Mouse (Mus musculus) embryonic facial prominence, embryonic 10.5 days (tissue): Measurements from ENCODE around the gene Canx. TPM values are rescaled to one million over a fixed set of nuclear protein-coding genes. Genes with fewer than 3 reads are reported as not detected.

ENCODE experiments used
- DNase-seq: peaks from one replicate; pipeline ENCODE4 v3.0.0-alpha.2; 2017; ENCODE audit warnings: low spot score
- H3K27ac ChIP-seq: fragments of 300-500 bp; sonication (generic); replicated peaks from 2 replicates; pipeline ENCODE4 v1.5.1; 2016; ENCODE audit warnings: mild to moderate bottlenecking
- H3K27me3 ChIP-seq: fragments of 300-500 bp; sonication (generic); replicated peaks from 2 replicates; pipeline ENCODE4 v1.6.1; 2016; ENCODE audit warnings: low read depth, mild to moderate bottlenecking; ENCODE audit not compliant: poor library complexity, severe bottlenecking
- H3K36me3 ChIP-seq: fragments of 300-500 bp; sonication (generic); replicated peaks from 2 replicates; pipeline ENCODE4 v1.6.1; 2016; ENCODE audit warnings: mild to moderate bottlenecking, moderate library complexity
- H3K4me1 ChIP-seq: fragments of 300-500 bp; sonication (generic); 2 replicates; pipeline ENCODE4 v1.6.1; 2016
- H3K4me3 ChIP-seq: fragments of 300-500 bp; sonication (generic); 2 replicates; pipeline ENCODE4 v1.5.1; 2016; ENCODE audit warnings: mild to moderate bottlenecking, moderate library complexity
- H3K9me3 ChIP-seq: fragments of 300-500 bp; sonication (generic); 2 replicates; pipeline ENCODE4 v1.6.1; 2016; ENCODE audit warnings: mild to moderate bottlenecking
- WGBS: fragments of 180-500 bp; shearing (Covaris S2); methylation state at CpG from one replicate; pipeline ENCODE4 v1.1.7; 2016; 5-methylcytosine and 5-hydroxymethylcytosine counted together
- polyA plus RNA-seq: library from polyadenylated mRNA; unstranded; fragments of >200 nt; fragmentation: Nextera tagmentation; extraction: Ambion mirVana; gene quantifications from 2 replicates; pipeline ENCODE4 v1.2.1, GENCODE M21; 2016

The Canx gene
- polyA plus RNA-seq, 1 experiment from 2014 or later: 318 TPM

DNA sequence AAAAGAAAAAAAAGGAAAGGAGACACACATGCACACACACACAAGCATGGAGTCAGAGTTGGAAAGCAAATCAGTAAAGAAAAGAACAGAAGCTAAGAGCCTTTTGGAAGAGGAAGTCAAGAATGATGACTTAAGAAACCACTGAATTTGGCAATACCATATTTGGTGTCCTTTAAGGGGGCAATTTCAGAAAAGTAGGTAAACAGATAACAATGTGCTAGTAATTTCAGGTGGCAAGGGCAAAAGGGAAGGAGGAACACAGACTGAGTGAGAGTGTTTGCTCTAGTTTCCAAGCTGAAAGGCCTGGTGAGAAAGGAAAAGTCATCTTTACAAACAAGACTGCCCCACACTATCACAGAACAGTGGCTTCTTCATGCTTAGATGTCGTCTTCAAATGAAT, 39.0 kb downstream of the Canx start:
- peaks cover 62% of the 10 kb centered on the region for H3K36me3 ChIP-seq
- no peaks in the 10 kb centered on the region for H3K9me3 ChIP-seq

DNA sequence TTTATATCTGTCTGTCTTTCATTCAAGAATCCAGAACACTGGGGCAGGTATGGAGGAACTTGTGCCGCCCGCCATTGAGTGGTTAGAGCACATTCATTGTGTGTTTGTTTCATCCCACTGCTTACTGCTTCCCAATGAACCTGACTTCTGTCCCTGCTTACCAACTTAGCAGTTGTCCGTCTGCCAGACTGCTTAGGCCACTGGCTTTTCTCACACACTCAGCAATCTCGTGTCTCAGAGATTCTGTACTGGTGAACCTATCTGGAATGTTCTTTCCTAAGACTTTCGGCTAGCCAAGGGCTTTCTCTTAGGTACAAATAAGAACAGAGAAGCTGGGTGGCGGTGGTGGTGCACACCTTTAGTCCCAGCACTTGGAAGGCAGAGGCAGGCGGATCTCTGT, 39.8 kb downstream of the Canx start:
- no peaks in the 10 kb centered on the region for H3K9me3 ChIP-seq
- DNase-seq: no peak
- 92% methylated on average over 7 of the region's 7 CpGs for WGBS
- peaks cover 18% of the 10 kb centered on the region for H3K4me1 ChIP-seq
- H3K36me3 ChIP-seq: peaks cover 69% of the 10 kb centered on the region
- no peak overlapping the region for H3K4me3 ChIP-seq
- H3K27ac ChIP-seq: no peak overlapping the region
- no peaks in the 10 kb centered on the region for H3K27me3 ChIP-seq

More for the DNA sequence above, 39.0 kb downstream of the Canx start:
- Histone ChIP-seq H3K4me3 (no peak overlapping the region), H3K27ac (no peak overlapping the region), H3K4me1 (peaks cover 18% of the 10 kb centered on the region), H3K27me3 (no peaks in the 10 kb centered on the region)
- no peak for DNase-seq
- 91% methylated on average over 1 of the region's 1 CpGs for WGBS

DNA sequence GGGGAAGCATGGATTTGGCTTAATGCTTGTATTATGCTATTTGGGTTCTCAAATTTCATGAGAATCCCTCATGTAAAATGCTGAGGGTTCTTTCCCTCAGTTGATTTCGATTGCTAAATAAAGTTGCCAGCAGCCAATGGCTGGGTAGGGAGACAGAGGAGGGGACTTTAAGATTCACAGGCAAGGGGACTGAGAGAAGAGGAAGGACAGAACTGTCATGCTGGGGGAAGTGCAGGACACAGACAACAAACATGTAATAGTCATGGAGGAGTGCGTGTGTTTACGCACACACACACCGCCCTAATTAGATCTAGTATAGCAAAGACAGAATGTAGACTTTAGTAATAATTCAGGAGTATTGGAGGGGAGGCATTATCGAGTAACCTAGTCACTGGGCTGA, 40.2 kb downstream of the Canx start:
- no peak for DNase-seq
- no peak overlapping the region for H3K27ac ChIP-seq
- H3K9me3 ChIP-seq: no peaks in the 10 kb centered on the region
- no peak overlapping the region for H3K4me3 ChIP-seq
- no peaks in the 10 kb centered on the region for H3K27me3 ChIP-seq
- H3K36me3 ChIP-seq: peaks cover 73% of the 10 kb centered on the region
- peaks cover 14% of the 10 kb centered on the region for H3K4me1 ChIP-seq
- WGBS: 92% methylated on average over 5 of the region's 5 CpGs

DNA sequence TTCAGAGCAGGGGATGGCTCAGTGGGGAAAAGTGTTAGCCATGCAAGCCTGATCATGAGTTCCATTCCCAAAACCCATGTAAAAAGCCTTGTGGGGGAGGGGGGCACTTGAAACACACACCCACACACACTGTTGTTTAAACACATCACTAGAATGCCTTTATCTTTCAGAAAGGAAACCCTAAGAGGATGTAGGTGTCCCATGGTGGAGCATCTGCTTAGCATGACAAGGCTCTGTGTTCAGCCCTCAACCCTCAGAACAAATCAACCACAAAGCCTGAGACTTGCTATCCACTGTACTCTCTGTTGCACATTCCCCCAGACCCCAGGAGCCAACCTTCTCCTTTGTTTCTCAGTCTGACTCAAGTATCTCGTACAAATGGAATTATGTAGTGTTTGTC, 45.4 kb downstream of the Canx start:
- Histone ChIP-seq H3K36me3 (peaks cover 59% of the 10 kb centered on the region), H3K4me1 (peaks cover 5% of the 10 kb centered on the region; the same call in 1 of the 2 replicates), H3K27ac (no peak overlapping the region), H3K9me3 (no peaks in the 10 kb centered on the region), H3K4me3 (no peak overlapping the region), H3K27me3 (no peaks in the 10 kb centered on the region)
- 87% methylated on average over 1 of the region's 1 CpGs for WGBS
- DNase-seq: no peak

DNA sequence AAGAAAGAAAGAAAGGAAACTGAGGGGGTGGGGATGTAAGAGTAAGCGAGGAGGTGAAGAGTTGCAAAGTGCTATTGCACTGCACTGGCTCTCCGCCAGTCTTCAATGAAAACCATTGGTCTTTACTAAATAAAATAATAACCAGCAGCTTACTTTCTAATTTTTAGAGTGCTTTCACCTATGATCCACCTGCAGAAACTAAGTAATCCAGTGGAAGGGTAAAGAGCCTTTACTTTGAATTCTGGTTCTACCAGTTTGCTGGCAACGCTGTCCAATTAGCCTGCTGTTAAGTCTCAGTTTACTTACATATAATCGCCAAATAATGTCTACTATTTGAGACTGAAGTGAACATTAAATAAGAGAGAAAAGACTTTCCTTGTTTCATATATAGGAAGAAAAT, 46.5 kb downstream of the Canx start:
- H3K4me1 ChIP-seq: peaks cover 5% of the 10 kb centered on the region; the same call in 1 of the 2 replicates
- H3K27me3 ChIP-seq: no peaks in the 10 kb centered on the region
- H3K4me3 ChIP-seq: no peak overlapping the region
- H3K9me3 ChIP-seq: no peaks in the 10 kb centered on the region
- no peak overlapping the region for H3K27ac ChIP-seq
- DNase-seq: no peak
- WGBS: 88% methylated on average over 4 of the region's 4 CpGs
- H3K36me3 ChIP-seq: peaks cover 64% of the 10 kb centered on the region

DNA sequence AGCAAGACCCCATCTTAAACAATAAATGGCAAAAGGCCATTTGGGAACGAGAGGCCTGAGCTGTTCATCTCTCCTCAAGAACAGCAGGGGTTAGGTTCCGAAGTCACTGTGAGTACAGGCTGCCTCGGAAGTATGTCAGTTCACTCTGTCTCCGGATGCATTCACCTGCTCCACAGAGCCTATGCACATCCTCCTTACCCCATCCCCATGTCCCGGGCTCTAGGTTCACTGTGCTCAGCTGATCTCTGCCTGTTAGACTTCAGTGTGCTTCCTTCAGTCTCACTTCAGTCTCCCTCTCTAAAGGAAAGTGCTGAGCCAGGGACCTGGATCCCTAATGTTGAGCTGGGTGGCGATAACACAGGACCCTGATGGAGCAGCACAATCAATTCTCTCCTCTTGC, 47.8 kb downstream of the Canx start:
- DNase-seq: no peak
- Histone ChIP-seq H3K27me3 (no peaks in the 10 kb centered on the region), H3K4me3 (no peak overlapping the region), H3K36me3 (peaks cover 62% of the 10 kb centered on the region), H3K4me1 (peaks cover 5% of the 10 kb centered on the region; the same call in 1 of the 2 replicates), H3K27ac (no peak overlapping the region), H3K9me3 (no peaks in the 10 kb centered on the region)
- 92% methylated on average over 6 of the region's 6 CpGs for WGBS

DNA sequence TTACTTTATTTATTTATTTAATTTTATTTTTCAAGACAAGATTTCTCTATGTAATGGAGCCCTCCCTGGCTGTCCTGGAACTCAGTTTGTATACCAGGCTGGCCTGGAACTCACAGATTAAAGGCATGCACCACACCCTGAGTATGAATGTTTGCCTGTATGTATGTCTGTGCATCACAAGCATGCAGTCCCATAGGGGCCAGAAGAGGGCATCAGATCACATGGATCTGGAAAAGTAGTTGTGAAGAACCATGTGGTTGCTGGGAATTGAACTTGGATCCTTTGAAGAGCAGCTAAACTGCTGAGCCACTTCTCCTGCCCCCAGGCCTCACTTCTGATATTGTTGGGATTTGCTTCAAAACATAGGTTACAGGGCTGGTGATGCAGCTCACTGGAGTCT, 48.4 kb downstream of the Canx start:
- Histone ChIP-seq H3K4me1 (peaks cover 5% of the 10 kb centered on the region; the same call in 1 of the 2 replicates), H3K9me3 (no peaks in the 10 kb centered on the region), H3K27me3 (no peaks in the 10 kb centered on the region), H3K36me3 (peaks cover 65% of the 10 kb centered on the region), H3K4me3 (no peak overlapping the region), H3K27ac (no peak overlapping the region)
- no peak for DNase-seq

DNA sequence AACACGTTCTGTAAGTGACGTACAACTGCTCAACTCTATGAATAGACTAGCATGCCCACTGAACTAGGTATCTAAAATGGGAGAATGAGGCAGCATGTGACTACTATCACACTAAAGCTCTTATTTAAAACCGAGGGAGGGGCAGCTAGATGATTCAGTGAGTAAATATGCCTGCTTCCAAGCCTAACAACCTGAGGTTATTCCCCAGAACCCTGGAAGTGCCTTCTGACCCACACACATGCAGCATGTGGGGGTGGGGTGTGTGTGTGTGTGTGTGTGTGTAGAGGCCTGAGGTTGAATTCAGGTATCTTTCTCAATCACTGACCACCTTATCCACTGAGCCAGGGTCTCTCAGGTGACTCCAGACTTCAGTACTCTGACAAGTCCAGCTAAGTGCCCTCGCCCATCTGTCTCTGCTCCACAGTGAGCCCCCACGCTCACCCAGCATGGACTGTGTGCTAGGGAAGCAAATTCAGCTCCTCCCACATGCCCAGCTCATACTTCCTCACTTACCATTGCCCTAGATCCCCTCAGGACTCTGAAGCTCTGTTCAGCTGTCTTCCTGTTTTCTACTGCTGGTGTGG, 49.8 kb downstream of the Canx start:
- no peaks in the 10 kb centered on the region for H3K9me3 ChIP-seq
- H3K27me3 ChIP-seq: no peaks in the 10 kb centered on the region
- DNase-seq: no peak
- no peak overlapping the region for H3K27ac ChIP-seq
- WGBS: 89% methylated on average over 5 of the region's 5 CpGs
- peaks cover 64% of the 10 kb centered on the region for H3K36me3 ChIP-seq
- no peak overlapping the region for H3K4me3 ChIP-seq
- peaks cover 5% of the 10 kb centered on the region; the same call in 1 of the 2 replicates for H3K4me1 ChIP-seq

DNA sequence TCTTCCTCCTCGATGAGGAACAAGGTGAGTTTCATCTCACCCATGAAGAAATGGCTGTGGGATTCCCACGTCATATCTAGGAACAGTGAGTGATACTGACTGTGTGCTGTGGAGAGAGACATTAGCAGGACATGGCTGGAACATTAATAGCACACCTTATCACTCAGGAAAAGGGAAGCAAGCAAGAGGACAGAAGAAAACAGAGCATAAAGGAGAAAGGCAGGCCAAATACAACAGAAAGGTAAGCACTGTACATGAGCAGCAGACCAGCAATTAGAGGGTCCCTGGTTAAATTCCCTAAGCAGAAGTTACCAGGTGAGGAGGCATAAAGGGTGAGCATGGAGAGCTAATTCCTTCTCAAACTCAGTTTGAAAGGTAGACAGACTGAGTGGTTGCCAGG, 50.4 kb downstream of the Canx start:
- no peaks in the 10 kb centered on the region for H3K9me3 ChIP-seq
- H3K27ac ChIP-seq: no peak overlapping the region
- DNase-seq: no peak
- 92% methylated on average over 2 of the region's 2 CpGs for WGBS
- H3K4me1 ChIP-seq: peaks cover 5% of the 10 kb centered on the region; the same call in 1 of the 2 replicates
- H3K27me3 ChIP-seq: no peaks in the 10 kb centered on the region
- H3K4me3 ChIP-seq: no peak overlapping the region
- H3K36me3 ChIP-seq: peaks cover 63% of the 10 kb centered on the region

DNA sequence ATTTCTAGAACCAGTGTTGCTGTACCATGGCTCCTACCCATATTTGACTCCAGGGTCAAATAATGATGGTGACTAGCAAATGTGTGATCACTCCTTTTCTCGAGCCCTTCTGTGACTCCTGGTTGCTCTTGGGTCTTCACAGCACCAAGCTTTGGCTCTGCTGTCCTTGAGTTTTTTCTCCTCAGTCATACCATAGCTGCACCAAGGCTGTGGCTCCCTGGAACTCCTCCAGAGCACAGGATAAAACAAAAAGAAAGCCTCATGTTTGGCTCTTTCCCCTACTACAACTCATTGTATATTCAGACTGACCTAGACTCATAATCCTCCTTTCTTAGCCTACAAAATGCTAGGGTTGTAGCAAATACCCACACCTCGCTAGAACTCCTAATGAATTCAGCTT, 52.7 kb downstream of the Canx start:
- Histone ChIP-seq H3K9me3 (no peaks in the 10 kb centered on the region), H3K27ac (no peak overlapping the region), H3K4me3 (no peak overlapping the region), H3K4me1 (peaks cover 5% of the 10 kb centered on the region; the same call in 1 of the 2 replicates), H3K27me3 (no peaks in the 10 kb centered on the region), H3K36me3 (peaks cover 66% of the 10 kb centered on the region)
- 95% methylated on average over 2 of the region's 2 CpGs for WGBS
- no peak for DNase-seq

DNA sequence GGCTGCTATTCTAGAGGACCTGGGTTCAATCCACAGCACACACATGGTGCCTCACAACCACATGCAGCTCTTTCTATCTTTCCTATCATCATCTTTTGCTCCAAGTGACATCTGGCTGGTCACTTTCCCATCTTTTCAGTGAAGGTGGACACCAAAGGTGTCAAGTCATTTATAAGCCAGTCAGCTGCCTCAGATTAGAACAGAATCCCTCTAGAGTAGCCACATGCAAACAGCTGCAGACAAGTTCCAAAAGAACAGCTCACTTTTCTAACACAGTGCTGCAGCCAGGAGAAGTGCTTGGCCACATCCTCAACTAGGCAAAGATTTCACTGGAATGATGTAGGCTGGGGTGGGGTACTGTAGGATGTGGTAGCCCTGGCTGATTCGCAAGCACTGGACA, 55.6 kb downstream of the Canx start:
- peaks cover 75% of the 10 kb centered on the region for H3K36me3 ChIP-seq
- no peak for DNase-seq
- WGBS: 98% methylated on average over 1 of the region's 1 CpGs
- H3K27ac ChIP-seq: no peak overlapping the region
- H3K9me3 ChIP-seq: no peaks in the 10 kb centered on the region
- no peak overlapping the region for H3K4me3 ChIP-seq
- no peaks in the 10 kb centered on the region for H3K4me1 ChIP-seq
- H3K27me3 ChIP-seq: no peaks in the 10 kb centered on the region

DNA sequence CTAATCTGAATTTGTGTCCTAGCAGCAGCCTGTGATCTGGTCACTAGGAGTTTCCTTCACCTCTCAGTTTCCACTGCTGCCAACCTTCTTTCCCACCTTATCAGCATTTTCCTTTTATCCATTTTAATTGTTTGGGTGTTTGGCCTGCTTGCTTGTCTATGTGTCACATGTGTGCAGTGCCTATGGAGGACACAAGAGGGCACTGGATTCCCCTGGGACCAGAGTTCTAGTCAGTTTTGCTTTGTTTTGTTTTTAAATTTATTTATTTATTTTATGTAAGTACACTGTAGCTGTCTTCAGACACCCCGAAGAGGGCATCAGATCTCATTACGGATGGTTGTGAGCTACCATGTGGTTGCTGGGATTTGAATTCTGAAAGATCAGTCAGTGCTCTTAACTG, 56.3 kb downstream of the Canx start:
- Histone ChIP-seq H3K4me3 (no peak overlapping the region), H3K9me3 (no peaks in the 10 kb centered on the region), H3K27me3 (no peaks in the 10 kb centered on the region), H3K36me3 (peaks cover 76% of the 10 kb centered on the region), H3K4me1 (no peaks in the 10 kb centered on the region), H3K27ac (no peak overlapping the region)
- 82% methylated on average over 2 of the region's 2 CpGs for WGBS
- no peak for DNase-seq

DNA sequence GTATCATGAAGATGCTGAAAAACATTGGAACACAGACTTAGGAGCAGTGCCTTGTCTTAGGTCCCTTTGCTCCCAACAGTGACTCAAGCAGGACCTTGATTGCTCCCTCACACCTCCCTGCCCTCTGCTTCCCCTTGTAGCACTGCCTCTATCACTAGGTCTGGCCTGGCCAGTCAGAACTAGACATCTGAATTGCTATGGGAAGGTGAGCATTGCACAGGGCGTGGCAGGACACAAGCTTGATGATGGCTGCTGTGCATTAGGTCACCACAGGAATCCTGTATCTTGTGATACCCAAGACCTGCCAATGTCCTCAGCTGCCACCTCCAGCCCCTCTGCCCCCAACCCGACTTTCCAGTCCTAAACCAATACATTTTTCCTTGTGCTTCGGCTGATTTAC, 58.5 kb downstream of the Canx start:
- WGBS: 94% methylated on average over 3 of the region's 3 CpGs
- peaks cover 88% of the 10 kb centered on the region for H3K36me3 ChIP-seq
- H3K4me3 ChIP-seq: no peak overlapping the region
- no peak overlapping the region for H3K27ac ChIP-seq
- no peaks in the 10 kb centered on the region for H3K4me1 ChIP-seq
- no peaks in the 10 kb centered on the region for H3K9me3 ChIP-seq
- DNase-seq: no peak
- no peaks in the 10 kb centered on the region for H3K27me3 ChIP-seq
